Mouse (Mus musculus) liver, postnatal 0 days (tissue): ENCODE results near the gene Tcf7l2.

Experiments used
- CTCF ChIP-seq: sonication (generic); IDR thresholded peaks from 2 replicates; pipeline ENCODE4 v1.5.1; 2016; ENCODE audit warnings: antibody characterized with exemption, low read depth
- EP300 ChIP-seq: IDR thresholded peaks from 2 replicates; pipeline ENCODE4 v1.6.1; 2016; ENCODE audit warnings: antibody characterized with exemption, low read depth, mild to moderate bottlenecking

DNA sequence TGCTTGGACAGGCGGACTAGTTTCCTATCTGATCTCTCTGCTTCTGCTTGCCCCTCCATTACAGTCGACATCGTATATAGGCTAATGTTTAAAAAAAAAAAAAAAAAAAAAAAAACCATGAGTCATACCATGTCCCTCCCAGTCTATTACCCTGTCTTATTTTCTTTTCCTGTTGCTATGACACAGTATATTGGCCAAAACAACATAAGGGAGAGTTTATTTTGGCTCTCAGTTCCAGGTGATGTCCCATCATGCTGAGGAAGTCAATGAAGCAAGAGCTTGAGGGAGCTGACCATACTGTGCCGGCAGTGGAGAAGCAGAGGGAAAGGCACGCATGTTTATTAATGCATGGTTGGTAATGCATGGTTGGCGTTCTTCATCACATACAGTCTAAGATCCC lies 215.1 kb downstream of the Tcf7l2 start:
- no peak for TF ChIP-seq EP300
- no peak for TF ChIP-seq CTCF
